Mouse (Mus musculus) kidney, postnatal 0 days (tissue): ENCODE results near the gene Gm44579. TPM values are rescaled to one million over a fixed set of nuclear protein-coding genes. Genes with fewer than 3 reads are reported as not detected.

ENCODE experiments used
- ATAC-seq: fragments of 200-750 bp; cut with Nextera tagmentation; replicated peaks from 2 replicates; pipeline ENCODE4 v1.8.0; 2017; ENCODE audit warnings: low read depth, moderate number of reproducible peaks, moderate TSS enrichment, moderate library complexity; ENCODE audit not compliant: low FRiP score
- DNase-seq: peaks from one replicate; pipeline ENCODE4 v3.0.0-alpha.2; 2016; ENCODE audit warnings: low spot score
- H3K27ac ChIP-seq: fragments of 300-500 bp; sonication (generic); 2 replicates; pipeline ENCODE4 v1.5.1; 2014; ENCODE audit warnings: mild to moderate bottlenecking
- H3K27me3 ChIP-seq: fragments of 300-500 bp; sonication (generic); 2 replicates; pipeline ENCODE4 v1.6.1; 2014; ENCODE audit warnings: low read length, mixed read lengths; ENCODE audit not compliant: insufficient read depth
- H3K36me3 ChIP-seq: fragments of 300-500 bp; sonication (generic); 2 replicates; pipeline ENCODE4 v1.6.1; 2014; ENCODE audit warnings: low read length, mixed read lengths; ENCODE audit not compliant: insufficient read depth
- H3K4me1 ChIP-seq: fragments of 300-500 bp; sonication (generic); replicated peaks from 2 replicates; pipeline ENCODE4 v1.6.1; 2014; ENCODE audit warnings: antibody characterized with exemption, low read length, mixed read lengths; ENCODE audit not compliant: insufficient read depth
- H3K4me2 ChIP-seq: fragments of 300-500 bp; sonication (generic); 2 replicates; pipeline ENCODE4 v1.6.1; 2014; ENCODE audit warnings: mild to moderate bottlenecking, low read length, moderate library complexity, mixed read lengths
- H3K4me3 ChIP-seq: fragments of 300-500 bp; sonication (generic); replicated peaks from 2 replicates; pipeline ENCODE4 v1.5.1; 2014; ENCODE audit warnings: low read depth, low read length
- H3K9ac ChIP-seq: fragments of 300-500 bp; sonication (generic); 2 replicates; pipeline ENCODE4 v1.6.1; 2014; ENCODE audit warnings: low read depth, low read length
- H3K9me3 ChIP-seq: fragments of 300-500 bp; sonication (generic); replicated peaks from 2 replicates; pipeline ENCODE4 v1.6.1; 2016; ENCODE audit warnings: low read length, inconsistent platforms, mixed read lengths
- CTCF ChIP-seq: IDR thresholded peaks from 2 replicates; pipeline ENCODE4 v1.5.1; 2016; ENCODE audit warnings: antibody characterized with exemption, low read depth, mild to moderate bottlenecking, moderate library complexity
- WGBS: fragments of 180-500 bp; shearing (Covaris S2); extraction: QIAGEN DNeasy Blood & Tissue Kit; methylation state at CpG from one replicate; pipeline ENCODE4 v1.1.7; 2014; 5-methylcytosine and 5-hydroxymethylcytosine counted together
- polyA plus RNA-seq: library from polyadenylated mRNA; unstranded; fragments of >200 nt; fragmentation: Nextera tagmentation; extraction: Ambion mirVana; gene quantifications from 2 replicates; pipeline ENCODE4 v1.2.1, GENCODE M21; 2015

Gene Gm44579
- polyA plus RNA-seq, 1 experiment from 2014 or later: not detected

- Histone ChIP-seq H3K36me3 (no peaks in the 10 kb centered on the region), H3K27me3 (no peaks in the 10 kb centered on the region), H3K4me1 (no peaks in the 10 kb centered on the region), H3K4me2 (no peak overlapping the region), H3K4me3 (no peak overlapping the region), H3K9ac (no peak overlapping the region), H3K27ac (no peak overlapping the region), H3K9me3 (no peaks in the 10 kb centered on the region)
- TF ChIP-seq CTCF: no peak
- WGBS: 63% methylated on average over 4 of the region's 4 CpGs
- ATAC-seq: no peak
- DNase-seq: no peak
These were observed 66.6 kb downstream of the Gm44579 start for GRCm38 (mm10) chr15:98154146-98154545.

- Histone ChIP-seq H3K9me3 (no peaks in the 10 kb centered on the region), H3K36me3 (no peaks in the 10 kb centered on the region), H3K4me1 (no peaks in the 10 kb centered on the region), H3K4me2 (no peak overlapping the region), H3K9ac (no peak overlapping the region), H3K27me3 (no peaks in the 10 kb centered on the region), H3K4me3 (no peak overlapping the region), H3K27ac (no peak overlapping the region)
- peak; percentile 93 for DNase-seq
- peak; percentile 87 for TF ChIP-seq CTCF
- no peak; the same call in 1 of the 2 replicates for ATAC-seq
- 18% methylated on average over 3 of the region's 3 CpGs for WGBS
These were observed 67.2 kb downstream of the Gm44579 start for GRCm38 (mm10) chr15:98153625-98154024.

DNA sequence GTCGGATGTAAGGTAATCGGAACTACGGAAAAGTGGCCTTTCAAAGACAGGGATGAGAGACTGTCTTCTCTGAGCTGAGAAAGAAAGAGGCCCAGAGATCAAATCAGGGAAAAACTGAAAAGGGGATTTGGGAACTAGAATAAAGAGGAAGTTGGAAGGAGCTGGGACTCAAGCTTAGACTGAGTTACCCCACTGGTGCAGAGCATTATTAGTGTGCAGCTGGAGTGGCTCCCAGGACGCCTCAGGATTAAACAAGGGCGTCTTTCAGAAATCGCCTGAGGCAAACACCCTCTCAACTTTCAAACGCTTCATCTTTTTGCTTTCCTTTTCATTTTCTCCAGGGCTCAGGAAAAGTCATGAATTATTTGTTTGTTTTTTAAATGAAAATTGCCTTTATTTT is 67.9 kb downstream of the Gm44579 start:
- H3K9me3 ChIP-seq: no peaks in the 10 kb centered on the region
- no peaks in the 10 kb centered on the region for H3K36me3 ChIP-seq
- no peaks in the 10 kb centered on the region for H3K27me3 ChIP-seq
- H3K27ac ChIP-seq: no peak overlapping the region
- DNase-seq (no peak), ATAC-seq (no peak)
- no peak overlapping the region for H3K9ac ChIP-seq
- TF ChIP-seq CTCF: no peak
- H3K4me3 ChIP-seq: no peak overlapping the region
- H3K4me1 ChIP-seq: no peaks in the 10 kb centered on the region
- H3K4me2 ChIP-seq: no peak overlapping the region
- WGBS: 77% methylated on average over 7 of the region's 7 CpGs

DNA sequence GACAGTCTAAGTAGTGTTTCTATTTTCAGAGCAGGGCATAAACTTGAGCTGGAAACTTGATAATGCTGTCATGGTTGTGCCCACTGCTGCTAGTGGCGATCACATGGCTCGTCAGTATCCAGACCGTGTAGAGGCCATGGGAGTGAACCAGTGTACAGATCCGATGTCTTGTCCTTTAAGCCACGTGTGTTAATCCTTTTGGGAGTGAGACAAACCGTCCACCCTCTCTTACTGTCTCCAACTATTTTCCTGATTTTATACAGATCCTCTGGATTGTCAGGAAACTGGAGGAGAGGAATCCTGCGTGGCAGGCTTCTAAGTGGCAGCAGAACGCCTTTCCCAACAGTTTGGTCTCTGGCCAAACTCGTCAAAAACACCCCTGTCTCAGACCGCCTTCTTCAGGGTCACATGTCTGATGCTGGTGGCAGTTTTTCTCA is 71.6 kb downstream of the Gm44579 start:
- H3K9me3 ChIP-seq: no peaks in the 10 kb centered on the region
- no peak for ATAC-seq

GRCm38 (mm10) chr15:98148356-98148755 is 72.4 kb downstream of the Gm44579 start:
- Histone ChIP-seq H3K4me1 (no peaks in the 10 kb centered on the region; the same call in 1 of the 2 replicates), H3K9ac (no peak overlapping the region), H3K36me3 (no peaks in the 10 kb centered on the region), H3K9me3 (no peaks in the 10 kb centered on the region), H3K4me3 (no peak overlapping the region), H3K27ac (0 out of 2 replicates have a peak overlapping the region, but pooled peaks have one; percentile 10), H3K4me2 (no peak overlapping the region), H3K27me3 (no peaks in the 10 kb centered on the region)
- no peak for ATAC-seq
- no peak for TF ChIP-seq CTCF
- WGBS: 55% methylated on average over 3 of the region's 3 CpGs
- DNase-seq: no peak

More for the DNA sequence above, 71.6 kb downstream of the Gm44579 start:
- Histone ChIP-seq H3K27me3 (no peaks in the 10 kb centered on the region), H3K36me3 (no peaks in the 10 kb centered on the region), H3K4me2 (no peak overlapping the region), H3K9ac (no peak overlapping the region), H3K4me3 (no peak overlapping the region), H3K4me1 (no peaks in the 10 kb centered on the region; the same call in 1 of the 2 replicates), H3K27ac (no peak overlapping the region)
- 38% methylated on average over 10 of the region's 10 CpGs for WGBS
- no peak for TF ChIP-seq CTCF
- peak; percentile 71 for DNase-seq

DNA sequence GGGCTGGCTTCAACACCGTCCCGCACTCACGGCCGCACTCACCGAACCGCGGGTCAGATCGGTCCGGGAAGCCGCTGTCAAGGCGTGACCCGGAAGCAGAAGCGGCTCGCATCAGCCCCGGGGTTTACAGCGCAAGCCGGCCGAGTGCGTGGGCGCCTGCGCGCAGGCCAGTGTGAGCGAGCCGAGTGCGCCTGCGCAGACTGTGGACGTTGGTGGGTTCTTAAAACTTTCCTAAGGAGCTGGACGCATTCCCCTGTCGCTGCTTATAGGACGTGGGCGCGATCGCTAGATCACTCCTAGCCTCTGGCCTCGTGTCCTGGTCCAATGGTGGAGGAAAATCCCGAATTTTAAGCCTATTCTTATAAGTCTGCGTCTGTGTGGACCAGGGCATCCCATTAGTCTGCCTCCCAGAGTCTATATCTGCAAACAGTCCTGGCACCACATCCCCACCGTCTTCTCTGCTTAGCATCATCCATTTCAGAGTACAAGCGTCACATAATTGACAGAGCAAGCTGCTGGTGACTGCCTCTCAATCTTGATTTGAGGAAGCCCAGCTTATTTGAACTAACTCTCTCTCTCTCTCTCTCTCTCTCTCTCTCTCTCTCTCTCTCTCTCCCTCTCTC is 75.1 kb downstream of the Gm44579 start:
- peaks cover 5% of the 10 kb centered on the region; the same call in 1 of the 2 replicates for H3K36me3 ChIP-seq
- H3K4me3 ChIP-seq: peak overlapping the region; percentile 75
- under 1% methylated on average over 38 of the region's 38 CpGs for WGBS
- ATAC-seq: peak; percentile 94
- peak overlapping the region; percentile 86 for H3K4me2 ChIP-seq
- no peaks in the 10 kb centered on the region for H3K27me3 ChIP-seq
- no peaks in the 10 kb centered on the region; the same call in 1 of the 2 replicates for H3K4me1 ChIP-seq
- no peaks in the 10 kb centered on the region for H3K9me3 ChIP-seq
- peak; percentile 97 for DNase-seq
- peak overlapping the region; percentile 91 for H3K27ac ChIP-seq
- H3K9ac ChIP-seq: peak overlapping the region; percentile 87
- no peak for TF ChIP-seq CTCF
